Comparison of ENCODE assay signal across 10 mouse cellular contexts in the genomic region with DNA sequence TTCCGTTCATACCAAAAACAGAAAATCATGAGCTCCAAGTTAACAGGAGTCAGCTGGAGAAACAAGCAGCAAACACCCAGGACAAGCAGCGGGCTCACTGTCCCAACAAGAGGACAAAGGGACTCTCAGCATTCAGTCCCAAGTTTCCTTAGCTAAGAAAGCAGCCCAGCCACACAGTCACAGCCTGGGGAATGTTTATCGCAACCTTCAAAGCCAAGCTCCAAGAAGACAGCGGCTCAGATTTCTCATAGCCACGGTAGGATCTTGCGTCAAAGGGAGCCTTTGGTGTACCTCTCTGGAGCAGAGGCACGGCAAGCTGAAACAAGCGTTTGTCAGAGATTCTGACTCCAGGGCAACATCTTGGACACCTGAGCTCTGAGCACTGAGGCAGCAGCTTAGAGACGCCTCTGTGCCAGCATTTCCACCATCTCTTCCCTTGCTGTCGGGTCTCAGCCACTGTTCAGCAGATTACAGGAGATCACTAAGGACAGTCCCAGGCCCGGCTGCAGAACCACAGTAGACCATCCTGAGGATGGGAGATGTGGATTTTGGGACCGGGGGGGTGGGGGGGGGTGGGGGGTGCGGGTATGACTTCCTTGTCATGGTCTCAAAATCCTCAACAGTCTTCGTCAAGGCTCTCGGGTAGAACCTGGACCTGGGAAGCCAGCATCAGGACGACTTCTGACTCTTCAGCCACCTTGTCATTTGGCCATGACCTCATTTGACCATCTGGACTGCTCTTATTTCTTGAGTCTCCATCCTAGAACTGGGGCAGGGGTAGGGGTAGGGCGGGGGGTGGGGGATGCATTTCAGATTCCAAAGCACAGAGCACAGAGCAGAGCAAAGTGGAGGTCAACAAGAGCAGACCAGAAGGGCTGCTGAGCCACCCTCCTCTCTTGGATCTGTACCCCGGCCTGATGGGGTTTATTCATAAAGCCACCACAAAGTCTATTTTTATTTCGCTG. TPM values are rescaled to one million over a fixed set of nuclear protein-coding genes. Genes with fewer than 3 reads are reported as not detected.
DNase-seq lines count a peak whose midpoint lies in the region; ATAC-seq lines count a peak whose summit lies in the region.
"Had no signal": no experiment of that assay in that cellular context is flagged by ENCODE, and none has a peak within 500 bp of the region (broad histone marks: within the 10 kb centered on the region; RNA-seq: fewer than 3 reads in every experiment).

No protein-coding gene starts in this region.

- no peaks in the 10 kb centered on the region for H3K36me3 ChIP-seq in heart, embryonic 13.5 days
- H3K36me3 ChIP-seq in stomach, embryonic 16.5 days (ENCODE audit: control insufficient read depth, insufficient read depth, low read length) = no peaks in the 10 kb centered on the region
- no peaks in the 10 kb centered on the region for H3K36me3 ChIP-seq in liver, embryonic 12.5 days

- H3K9ac ChIP-seq in heart, embryonic 13.5 days = peak overlapping the region; percentile 54
- no peak overlapping the region for H3K9ac ChIP-seq in stomach, embryonic 16.5 days (ENCODE audit: low read length)
- H3K9ac ChIP-seq in liver, embryonic 12.5 days = no peak overlapping the region

- no peaks in the 10 kb centered on the region for H3K27me3 ChIP-seq in heart, embryonic 13.5 days (replicated peaks)
- H3K27me3 ChIP-seq in stomach, embryonic 16.5 days (ENCODE audit: control insufficient read depth, insufficient read depth, low read length) = no peaks in the 10 kb centered on the region
- no peaks in the 10 kb centered on the region for H3K27me3 ChIP-seq in liver, embryonic 12.5 days (replicated peaks)

- H3K27ac ChIP-seq in heart, embryonic 13.5 days (replicated peaks) = peak overlapping the region; percentile 36; the same call in 1 of the 2 replicates
- no peak overlapping the region for H3K27ac ChIP-seq in stomach, embryonic 16.5 days (ENCODE audit: low read length)
- H3K27ac ChIP-seq in liver, embryonic 12.5 days = no peak overlapping the region
- H3K27ac ChIP-seq: left cerebral cortex, adult 2 months had no signal

- no peaks in the 10 kb centered on the region for H3K9me3 ChIP-seq in heart, embryonic 13.5 days
- H3K9me3 ChIP-seq in stomach, embryonic 16.5 days (replicated peaks; ENCODE audit: control insufficient read depth, low read length) = no peaks in the 10 kb centered on the region
- H3K9me3 ChIP-seq in liver, embryonic 12.5 days (replicated peaks) = no peaks in the 10 kb centered on the region

- no peak for ATAC-seq in heart, embryonic 13.5 days (ENCODE audit: extremely low read depth, insufficient number of reproducible peaks, low FRiP score, low TSS enrichment)
- ATAC-seq in stomach, embryonic 16.5 days (ENCODE audit: insufficient read depth, low FRiP score) = no peak
- no peak for ATAC-seq in liver, embryonic 12.5 days

- 36% methylated on average over 19 of the region's 19 CpGs for WGBS in heart, embryonic 13.5 days
- 42% methylated on average over 19 of the region's 19 CpGs for WGBS in stomach, embryonic 16.5 days
- 58% methylated on average over 19 of the region's 19 CpGs for WGBS in liver, embryonic 12.5 days (ENCODE audit: insufficient replicate concordance)

- peak overlapping the region; percentile 47 for H3K4me2 ChIP-seq in heart, embryonic 13.5 days
- 0 out of 2 replicates have a peak overlapping the region, but pooled peaks have one; percentile 1 for H3K4me2 ChIP-seq in stomach, embryonic 16.5 days (ENCODE audit: low read depth, low read length)
- H3K4me2 ChIP-seq in liver, embryonic 12.5 days = no peak overlapping the region

- intact Hi-C loops in heart, postnatal 14 days (cut with DNase I) = no loop called here

- no peak for DNase-seq in heart, postnatal 14 days
- peak; percentile 38 for DNase-seq in retina, postnatal 1 day
- no peak for DNase-seq in retina, embryonic 14.5 days (ENCODE audit: low spot score)
- peak; percentile 65 for DNase-seq in forelimb bud, embryonic 11.5 days (ENCODE audit: low read depth, low spot score)
- no peak for DNase-seq in layer of hippocampus, postnatal 25 days (ENCODE audit: extremely low spot score in 1 of 2, low spot score in 1 of 2)

- no peak overlapping the region for H3K4me3 ChIP-seq in heart, embryonic 13.5 days
- no peak overlapping the region for H3K4me3 ChIP-seq in stomach, embryonic 16.5 days (replicated peaks; ENCODE audit: low read length)
- no peak overlapping the region for H3K4me3 ChIP-seq in liver, embryonic 12.5 days
- H3K4me3 ChIP-seq: left cerebral cortex, adult 2 months had no signal

- H3K4me1 ChIP-seq in heart, embryonic 13.5 days = peaks cover 31% of the 10 kb centered on the region
- H3K4me1 ChIP-seq in stomach, embryonic 16.5 days (ENCODE audit: control insufficient read depth, insufficient read depth, low read length) = peaks cover 6% of the 10 kb centered on the region
- peaks cover 44% of the 10 kb centered on the region for H3K4me1 ChIP-seq in liver, embryonic 12.5 days

RNA-seq across cellular contexts. Expression of a gene that starts 18.1 kb away (rescaled TPM):
- 501 and 529 TPM in 2 replicates for polyA plus RNA-seq in heart, embryonic 13.5 days (2015; fragmentation: Nextera tagmentation; extraction: Ambion mirVana)
- total RNA-seq in heart, postnatal 14 days (2021) = 100 to 1,000 TPM; 182 to 187 TPM
- polyA plus RNA-seq in stomach, embryonic 16.5 days (2015; fragmentation: Nextera tagmentation; extraction: Ambion mirVana) = 710 and 730 TPM in 2 replicates
- polyA plus RNA-seq in liver, embryonic 12.5 days (2016; fragmentation: Nextera tagmentation; extraction: Ambion mirVana) = 316 and 324 TPM in 2 replicates
- 100 to 1,000 TPM; 307 to 339 TPM for total RNA-seq in layer of hippocampus, postnatal 25 days (2021)

RNA-seq across cellular contexts. Expression of a gene that starts 34.0 kb away (rescaled TPM):
- polyA plus RNA-seq in heart, embryonic 13.5 days (2015; fragmentation: Nextera tagmentation; extraction: Ambion mirVana) = not detected in 2 replicates
- not detected for total RNA-seq in heart, postnatal 14 days (2021)
- 0.54 and 0.83 TPM in 2 replicates for polyA plus RNA-seq in stomach, embryonic 16.5 days (2015; fragmentation: Nextera tagmentation; extraction: Ambion mirVana)
- not detected in 2 replicates for polyA plus RNA-seq in liver, embryonic 12.5 days (2016; fragmentation: Nextera tagmentation; extraction: Ambion mirVana)
- not detected for total RNA-seq in layer of hippocampus, postnatal 25 days (2021)
- total RNA-seq: left cerebral cortex, adult 2 months; neutrophil, adult 5-6 weeks had no signal

RNA-seq across cellular contexts. Expression of a gene that starts 54.7 kb away (rescaled TPM):
- 0.22 TPM in 1 of 2 replicates, not detected in the other for polyA plus RNA-seq in heart, embryonic 13.5 days (2015; fragmentation: Nextera tagmentation; extraction: Ambion mirVana)
- not detected for total RNA-seq in heart, postnatal 14 days (2021)
- 406 and 529 TPM in 2 replicates for polyA plus RNA-seq in stomach, embryonic 16.5 days (2015; fragmentation: Nextera tagmentation; extraction: Ambion mirVana)
- not detected in 2 replicates for polyA plus RNA-seq in liver, embryonic 12.5 days (2016; fragmentation: Nextera tagmentation; extraction: Ambion mirVana)
- not detected for total RNA-seq in layer of hippocampus, postnatal 25 days (2021)
- total RNA-seq: left cerebral cortex, adult 2 months; neutrophil, adult 5-6 weeks had no signal

Comparison
In these comparisons a context has a peak if more than half of its experiments do, and no peak if none do; other contexts are left out.
1. DNase-seq: peak in retina, postnatal 1 day (single experiment) and forelimb bud, embryonic 11.5 days (single experiment); none in heart, postnatal 14 days (0 of 2), retina, embryonic 14.5 days (single experiment) and layer of hippocampus, postnatal 25 days (0 of 2).
2. RNA of a gene that starts 54.7 kb away (polyA plus RNA-seq): 406 to 529 TPM in stomach, embryonic 16.5 days; not detected in liver, embryonic 12.5 days and 0.22 TPM in heart, embryonic 13.5 days; every median in the first group is over 100 times any median in the second.